Mouse (Mus musculus): Measurements from ENCODE around the gene Bicd1.

DNA sequence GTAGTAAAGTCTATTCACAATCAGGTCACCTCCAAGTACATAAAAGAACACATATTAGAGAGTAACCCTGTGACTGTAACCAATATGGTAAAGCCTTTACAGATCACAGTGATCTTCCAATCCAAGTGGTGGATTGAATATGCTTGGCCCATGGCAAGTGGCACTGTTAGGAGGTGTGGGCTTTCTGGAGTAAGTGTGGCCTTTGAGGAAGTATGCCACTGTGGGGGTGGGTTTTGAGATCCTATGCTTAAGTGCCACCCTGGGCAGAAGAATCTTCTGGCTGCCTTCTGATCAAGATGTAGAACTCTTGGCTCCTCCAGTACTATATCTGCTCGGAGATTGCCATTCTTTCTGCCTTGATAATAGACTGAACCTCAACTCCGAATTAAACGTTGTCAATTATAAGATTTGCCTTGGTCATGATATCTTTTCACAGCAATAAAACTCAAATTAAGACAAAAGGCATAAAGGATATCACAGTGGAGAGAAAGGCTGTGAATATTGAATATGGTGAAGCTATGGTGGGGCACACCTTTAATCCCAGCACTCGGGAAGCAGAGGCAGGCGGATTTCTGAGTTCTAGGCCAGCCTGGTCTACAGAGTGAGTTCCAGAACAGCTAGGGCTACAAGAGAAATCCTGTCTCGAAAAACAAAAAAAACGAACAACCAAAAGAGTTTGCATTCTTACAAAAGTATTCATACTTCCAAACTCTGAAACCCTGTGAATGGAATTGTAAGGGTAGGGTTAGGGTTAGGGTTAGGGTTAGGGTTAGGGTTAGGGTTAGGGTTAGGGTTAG lies 177.2 kb downstream of the Bicd1 start:
- TF ChIP-seq POLR2A (IDR thresholded peaks at IDR 0.05; ENCODE audit: low read depth, low read length) (no peak), CTCF (conservative IDR thresholded peaks at IDR 0.05; ENCODE audit: insufficient read depth, insufficient read length, low read depth, low read length) (no peak)

All from kidney, adult 2 months (tissue).